Mouse (Mus musculus) T-helper 17 cell (primary cell): ENCODE measurements at regions not wholly inside any gene's neighbourhood (a gene's known extent, or its start where the extent isn't known, plus 50 kb on each side); places are given as distances from the start of the nearest gene placed in this dataset.

ENCODE experiments used
- in situ Hi-C, 2 experiments: fragments of 300-600 bp; cut with MboI, MseI; formaldehyde crosslinking; loops; 1 replicate in 1 of 2; 2 replicates in 1 of 2; pipeline ENCODE4 v1.15.1; 2025; ENCODE audit warnings: high pct_unique_total_duplicates in 2 of 2

GRCm38 (mm10) chrX:96876239-96876638, 163.0 kb downstream of the Gpr165 start:
- in situ Hi-C loops = no loop called here

- in situ Hi-C loops = no loop called here
Observed at GRCm38 (mm10) chrX:96878721-96879120, 165.5 kb downstream of the Gpr165 start.

- in situ Hi-C loops = no loop called here
Observed at GRCm38 (mm10) chrX:96879154-96879553, 165.9 kb downstream of the Gpr165 start.

- in situ Hi-C loops = loop anchor here in 1 of 2 experiments (5.0 kb wide), 1 partner anchor 542 kb away; no protein-coding TSS in a partner anchor
Observed at GRCm38 (mm10) chrX:96900636-96901035, 171.8 kb upstream of the Pgr15l start.
